Mouse (Mus musculus) heart, embryonic 16.5 days (tissue): ENCODE measurements around the gene Plekha8. TPM values are rescaled to one million over a fixed set of nuclear protein-coding genes. Genes with fewer than 3 reads are reported as not detected.
A peak's percentile ranks its signal among the peaks of the same experiment; 100 is the strongest.

Source experiments
- ATAC-seq: fragments of 200-750 bp; cut with Nextera tagmentation; replicated peaks from 2 replicates; pipeline ENCODE4 v1.8.0; 2017; ENCODE audit warnings: moderate number of reproducible peaks; ENCODE audit not compliant: insufficient read depth, low FRiP score; ENCODE audit errors: extremely low read depth
- H3K27ac ChIP-seq: fragments of 300-500 bp; sonication (generic); 2 replicates; pipeline ENCODE4 v1.5.1; 2014; ENCODE audit warnings: mild to moderate bottlenecking, low read length, control low read depth, moderate library complexity
- H3K27me3 ChIP-seq: fragments of 300-500 bp; sonication (generic); 2 replicates; pipeline ENCODE4 v1.6.1; 2014; ENCODE audit warnings: low read length, mixed read lengths; ENCODE audit not compliant: control insufficient read depth, insufficient read depth
- H3K36me3 ChIP-seq: fragments of 300-500 bp; sonication (generic); 2 replicates; pipeline ENCODE4 v1.6.1; 2014; ENCODE audit not compliant: control insufficient read depth, insufficient read depth
- H3K4me1 ChIP-seq: fragments of 300-500 bp; sonication (generic); 2 replicates; pipeline ENCODE4 v1.6.1; 2014; ENCODE audit warnings: low read length, mixed read lengths; ENCODE audit not compliant: control insufficient read depth, insufficient read depth
- H3K4me2 ChIP-seq: fragments of 300-500 bp; sonication (generic); 2 replicates; pipeline ENCODE4 v1.6.1; 2014; ENCODE audit warnings: low read depth, mild to moderate bottlenecking, control low read depth, low read length
- H3K4me3 ChIP-seq: fragments of 300-500 bp; sonication (generic); 2 replicates; pipeline ENCODE4 v1.5.1; 2014; ENCODE audit warnings: mild to moderate bottlenecking, control low read depth, low read length
- H3K9ac ChIP-seq: fragments of 300-500 bp; sonication (generic); 2 replicates; pipeline ENCODE4 v1.6.1; 2014; ENCODE audit warnings: low read length, control low read depth
- H3K9me3 ChIP-seq: fragments of 300-500 bp; sonication (generic); replicated peaks from 2 replicates; pipeline ENCODE4 v1.6.1; 2016; ENCODE audit warnings: low read length; ENCODE audit not compliant: control insufficient read depth
- WGBS: fragments of 180-500 bp; shearing (Covaris S2); extraction: QIAGEN DNeasy Blood & Tissue Kit; methylation state at CpG from one replicate; pipeline ENCODE4 v1.1.7; 2014; 5-methylcytosine and 5-hydroxymethylcytosine counted together
- polyA plus RNA-seq: library from polyadenylated mRNA; unstranded; fragments of >200 nt; fragmentation: Nextera tagmentation; extraction: Ambion mirVana; gene quantifications from 2 replicates; pipeline ENCODE4 v1.2.1, GENCODE M21; 2015

The Plekha8 gene
- polyA plus RNA-seq, 1 experiment from 2014 or later = 4.5 TPM

DNA sequence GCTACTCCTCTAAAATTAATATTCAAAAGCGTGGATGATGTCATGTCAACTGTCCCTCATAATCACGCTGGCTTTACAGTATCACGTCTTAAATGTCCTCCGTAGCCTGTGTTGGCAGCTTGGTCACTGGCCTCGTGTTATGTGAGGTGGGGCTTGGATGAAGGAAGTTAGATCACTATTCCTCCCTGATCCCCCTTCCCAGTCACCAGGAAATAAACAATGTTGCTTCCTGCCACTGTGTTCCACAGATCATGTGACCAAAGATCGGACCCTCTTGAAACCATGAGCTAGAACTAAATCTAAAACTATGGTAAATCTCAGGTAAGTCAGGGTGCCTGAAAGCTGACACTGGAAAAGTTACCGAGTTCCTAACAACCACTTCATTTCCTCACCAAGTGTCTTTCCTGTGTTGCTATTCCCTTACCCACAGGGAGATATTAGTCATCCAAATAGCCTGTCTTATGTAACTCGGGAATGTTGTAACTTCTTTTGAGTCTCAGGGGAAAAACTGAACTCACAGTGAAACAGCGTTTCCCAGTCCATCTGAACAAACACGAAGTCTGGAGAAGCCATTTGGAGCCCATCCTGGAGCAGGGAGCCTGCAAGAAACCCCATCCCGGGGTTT, 60.7 kb downstream of the Plekha8 start:
- no peaks in the 10 kb centered on the region for H3K9me3 ChIP-seq
- no peak for ATAC-seq
- H3K4me2 ChIP-seq = no peak overlapping the region
- WGBS = 64% methylated on average over 11 of the region's 11 CpGs
- H3K27me3 ChIP-seq = no peaks in the 10 kb centered on the region
- H3K4me1 ChIP-seq = no peaks in the 10 kb centered on the region
- H3K9ac ChIP-seq = no peak overlapping the region
- H3K36me3 ChIP-seq = no peaks in the 10 kb centered on the region
- no peak overlapping the region for H3K27ac ChIP-seq
- no peak overlapping the region for H3K4me3 ChIP-seq

DNA sequence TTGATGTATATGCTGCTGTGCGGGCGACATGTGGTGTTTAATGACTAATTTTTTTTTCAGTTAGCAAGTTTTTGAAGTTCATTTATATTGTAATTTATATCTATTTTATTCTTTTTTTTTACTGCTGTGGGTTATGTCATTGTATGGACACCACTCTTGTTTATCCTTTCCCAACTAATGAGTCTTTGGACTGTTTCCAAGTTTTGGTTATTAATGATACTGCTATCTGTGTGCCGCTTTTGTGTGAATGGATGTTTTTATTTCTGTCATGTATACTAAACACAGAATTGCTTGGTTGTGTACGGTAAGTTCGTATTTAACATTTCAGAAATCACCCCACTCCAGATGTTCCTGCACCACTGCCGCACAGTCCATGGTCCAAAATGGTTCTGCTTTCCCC, 63.0 kb downstream of the Plekha8 start:
- Histone ChIP-seq H3K27ac (no peak overlapping the region), H3K4me2 (no peak overlapping the region), H3K9ac (no peak overlapping the region), H3K27me3 (no peaks in the 10 kb centered on the region), H3K36me3 (no peaks in the 10 kb centered on the region), H3K4me3 (no peak overlapping the region), H3K4me1 (no peaks in the 10 kb centered on the region), H3K9me3 (no peaks in the 10 kb centered on the region)
- no peak for ATAC-seq
- 86% methylated on average over 6 of the region's 6 CpGs for WGBS

DNA sequence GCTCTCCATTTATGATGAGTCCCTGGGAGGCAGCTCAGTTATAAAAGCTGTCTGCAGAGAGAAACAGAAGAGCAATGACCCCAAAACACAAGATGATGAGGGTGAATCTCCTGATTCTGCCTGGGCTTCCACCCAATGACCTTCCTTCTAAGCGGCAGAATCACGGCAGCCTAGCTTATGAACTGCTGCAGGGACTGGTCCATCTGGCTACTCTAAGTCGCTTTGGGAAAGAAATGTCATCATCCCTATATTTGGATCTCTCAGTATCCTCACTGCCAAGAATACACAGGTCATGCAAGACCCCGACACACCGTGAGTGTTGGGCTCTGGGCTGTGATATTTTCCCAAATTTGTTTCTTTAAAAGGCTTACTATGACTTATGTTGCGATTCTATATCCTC, 75.0 kb downstream of the Plekha8 start:
- no peak for ATAC-seq
- no peak overlapping the region for H3K27ac ChIP-seq
- no peak overlapping the region for H3K4me3 ChIP-seq
- no peaks in the 10 kb centered on the region for H3K9me3 ChIP-seq
- no peaks in the 10 kb centered on the region for H3K27me3 ChIP-seq
- WGBS = 69% methylated on average over 6 of the region's 6 CpGs
- no peak overlapping the region for H3K9ac ChIP-seq
- no peak overlapping the region for H3K4me2 ChIP-seq
- no peaks in the 10 kb centered on the region for H3K36me3 ChIP-seq
- no peaks in the 10 kb centered on the region for H3K4me1 ChIP-seq

DNA sequence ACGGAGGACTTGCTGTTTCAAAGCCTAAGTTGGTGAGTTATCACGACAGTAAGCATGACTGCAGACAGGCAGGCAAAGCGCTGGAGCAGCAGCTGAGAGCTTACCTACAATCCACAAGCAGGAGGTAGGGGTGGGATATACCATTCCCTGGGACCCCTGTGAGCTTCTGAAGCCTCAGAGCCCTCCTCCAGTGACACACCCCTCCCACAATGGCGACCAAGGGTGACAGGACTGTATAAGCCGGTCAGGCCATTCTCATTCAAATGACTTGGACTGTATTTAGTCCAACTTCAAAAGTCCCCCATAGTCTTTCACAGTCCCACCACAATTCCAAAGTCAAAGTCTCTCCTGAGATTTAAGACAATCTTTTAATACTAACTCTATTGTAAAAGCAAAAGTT, 78.0 kb downstream of the Plekha8 start:
- Histone ChIP-seq H3K9me3 (no peaks in the 10 kb centered on the region), H3K36me3 (no peaks in the 10 kb centered on the region), H3K4me3 (no peak overlapping the region), H3K4me2 (no peak overlapping the region), H3K27ac (no peak overlapping the region), H3K9ac (no peak overlapping the region), H3K27me3 (no peaks in the 10 kb centered on the region), H3K4me1 (no peaks in the 10 kb centered on the region)
- 47% methylated on average over 5 of the region's 5 CpGs for WGBS
- no peak for ATAC-seq

DNA sequence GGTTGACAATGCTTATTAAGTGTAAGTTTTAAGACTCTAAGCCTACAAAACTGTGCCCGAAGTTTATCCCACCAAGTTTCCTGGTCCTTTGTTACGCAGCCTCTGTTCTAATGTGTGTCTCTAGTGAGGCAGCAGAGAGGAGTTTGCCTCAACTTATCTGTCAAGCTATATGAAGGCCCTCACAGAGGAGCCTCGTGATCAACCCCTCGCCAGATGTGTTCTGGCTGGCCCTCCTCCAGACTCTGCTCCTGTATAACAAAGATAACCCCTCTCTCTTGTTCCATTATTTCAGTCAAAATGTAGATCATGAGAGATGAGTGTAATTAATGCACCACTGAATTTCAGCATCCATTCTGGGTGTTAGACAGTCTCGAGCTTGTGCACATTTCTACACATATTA, 84.8 kb downstream of the Plekha8 start:
- 65% methylated on average over 5 of the region's 5 CpGs for WGBS
- Histone ChIP-seq H3K27me3 (peaks cover 7% of the 10 kb centered on the region), H3K4me1 (peaks cover 8% of the 10 kb centered on the region; the same call in 1 of the 2 replicates), H3K9ac (no peak overlapping the region), H3K9me3 (no peaks in the 10 kb centered on the region), H3K4me3 (no peak overlapping the region), H3K4me2 (no peak overlapping the region), H3K27ac (no peak overlapping the region), H3K36me3 (no peaks in the 10 kb centered on the region)
- no peak for ATAC-seq

DNA sequence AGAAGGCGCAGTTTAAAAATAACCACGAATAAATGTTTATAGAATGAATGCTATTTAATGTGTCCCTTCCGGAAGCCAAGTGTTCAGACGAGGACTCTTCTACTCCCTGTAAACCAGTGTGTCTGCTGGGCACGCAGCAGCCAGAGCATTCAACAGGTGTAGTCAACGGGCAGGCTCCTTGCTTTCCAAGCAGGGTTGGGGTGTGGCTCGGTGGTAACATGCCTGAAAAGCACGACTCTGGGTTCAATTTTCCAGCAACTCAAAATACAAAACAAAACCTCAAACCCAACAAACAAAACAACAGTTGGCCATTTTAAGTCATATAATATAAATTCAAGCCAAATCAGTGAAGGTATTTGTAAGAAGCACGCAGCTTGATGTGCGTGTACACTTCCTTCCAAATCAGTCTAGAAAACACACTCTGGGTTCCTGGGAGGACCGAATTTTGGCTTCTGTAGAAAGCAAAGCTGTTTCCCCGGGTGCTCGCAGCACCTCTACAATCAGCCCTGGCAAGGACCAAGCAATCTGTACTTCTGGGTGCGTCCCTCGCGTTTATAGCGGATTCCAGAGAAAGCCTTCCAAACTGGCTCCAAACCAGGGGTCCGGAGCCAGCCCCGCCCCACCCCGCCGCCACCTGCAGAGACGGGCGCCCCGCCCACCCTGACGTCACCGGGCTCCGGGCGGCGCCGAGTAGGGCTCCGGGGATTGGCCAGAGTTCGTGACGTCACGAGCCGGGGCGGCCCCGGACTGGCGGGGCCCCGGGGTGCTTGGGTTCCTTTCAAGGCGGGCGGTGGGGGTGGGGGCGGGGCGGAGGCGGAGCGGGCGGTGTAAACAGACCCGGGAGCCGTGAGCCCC, 86.2 kb downstream of the Plekha8 start, which contains the start of gene Mturn:
Gene Mturn (plus strand): TSS at position 734 of the 855 bp plus-strand sequence.
- peak within 1 kb of the TSS; percentile 74 for H3K27ac ChIP-seq
- 3% methylated on average over 48 of the region's 48 CpGs for WGBS

DNA sequence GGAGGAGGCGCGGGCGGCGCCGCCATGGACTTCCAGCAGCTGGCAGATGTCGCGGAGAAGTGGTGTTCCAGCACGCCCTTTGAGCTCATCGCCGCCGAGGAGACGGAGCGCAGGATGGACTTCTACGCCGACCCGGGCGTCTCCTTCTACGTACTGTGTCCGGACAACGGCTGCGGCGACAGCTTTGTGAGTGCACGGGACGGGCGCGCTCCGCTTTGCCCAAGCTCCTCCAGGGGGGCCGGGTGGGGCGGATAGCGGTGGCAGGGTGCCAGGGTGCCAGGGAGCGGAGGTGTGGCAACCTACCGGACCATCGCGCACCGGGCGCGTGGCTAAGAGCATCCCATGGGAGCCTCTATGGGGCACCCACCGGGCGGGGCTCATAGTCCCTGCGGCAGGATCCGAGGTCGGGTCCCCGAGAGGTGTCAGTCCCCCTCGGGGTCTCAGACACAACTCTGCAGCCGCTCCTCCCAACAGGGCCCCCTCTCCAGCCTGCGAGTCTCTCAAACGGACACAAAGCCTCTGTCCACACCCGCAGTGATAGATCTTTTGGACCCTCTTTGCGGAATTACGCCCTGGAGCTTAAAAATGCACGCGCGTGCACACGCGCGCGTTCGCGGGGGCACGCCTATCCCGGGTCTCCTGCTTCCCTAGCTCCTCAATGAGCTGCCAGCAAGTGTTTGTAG, 87.0 kb downstream of the Plekha8 start:
- H3K4me3 ChIP-seq = peak overlapping the region; percentile 88
- H3K4me1 ChIP-seq = peaks cover 18% of the 10 kb centered on the region
- ATAC-seq = peak; percentile 56
- H3K9me3 ChIP-seq = no peaks in the 10 kb centered on the region
- H3K27me3 ChIP-seq = peaks cover 7% of the 10 kb centered on the region
- H3K4me2 ChIP-seq = peak overlapping the region; percentile 98
- peak overlapping the region; percentile 74 for H3K27ac ChIP-seq
- WGBS = under 1% methylated on average over 61 of the region's 61 CpGs
- H3K36me3 ChIP-seq = no peaks in the 10 kb centered on the region
- H3K9ac ChIP-seq = peak overlapping the region; percentile 81

More for the DNA sequence above, 86.2 kb downstream of the Plekha8 start, which contains the start of gene Mturn:
- Histone ChIP-seq H3K9me3 (no peaks in the 10 kb centered on the region), H3K4me3 (peak within 1 kb of the TSS; percentile 88), H3K9ac (peak within 1 kb of the TSS; percentile 81), H3K4me2 (peak within 1 kb of the TSS; percentile 98), H3K27me3 (peaks cover 7% of the 10 kb centered on the region), H3K4me1 (peaks cover 18% of the 10 kb centered on the region), H3K36me3 (no peaks in the 10 kb centered on the region)
- peak; percentile 98 for ATAC-seq

DNA sequence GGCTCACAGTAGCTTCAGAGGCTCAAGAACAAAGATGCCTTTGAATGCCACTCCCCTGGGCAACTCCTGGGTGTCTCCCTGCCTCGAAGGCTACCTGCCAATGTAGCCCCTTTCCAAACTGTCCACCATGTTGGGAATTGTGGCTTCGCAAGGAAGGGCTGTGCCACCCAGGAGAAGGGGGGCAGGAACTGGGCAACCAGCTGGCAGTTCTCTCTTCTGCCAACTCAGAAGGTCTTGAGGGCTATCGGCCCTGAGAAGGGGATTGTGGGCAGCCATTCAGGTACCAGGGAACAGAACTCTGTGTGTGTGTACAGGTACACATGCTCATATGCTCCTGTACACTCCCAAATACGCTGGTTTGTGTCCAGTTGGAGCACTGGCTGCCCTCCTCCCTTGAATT, 89.2 kb downstream of the Plekha8 start:
- Histone ChIP-seq H3K9me3 (no peaks in the 10 kb centered on the region), H3K36me3 (no peaks in the 10 kb centered on the region), H3K9ac (no peak overlapping the region), H3K27me3 (peaks cover 7% of the 10 kb centered on the region), H3K4me3 (no peak overlapping the region), H3K4me1 (peaks cover 18% of the 10 kb centered on the region), H3K4me2 (no peak overlapping the region), H3K27ac (no peak overlapping the region)
- ATAC-seq = no peak
- 83% methylated on average over 4 of the region's 4 CpGs for WGBS

DNA sequence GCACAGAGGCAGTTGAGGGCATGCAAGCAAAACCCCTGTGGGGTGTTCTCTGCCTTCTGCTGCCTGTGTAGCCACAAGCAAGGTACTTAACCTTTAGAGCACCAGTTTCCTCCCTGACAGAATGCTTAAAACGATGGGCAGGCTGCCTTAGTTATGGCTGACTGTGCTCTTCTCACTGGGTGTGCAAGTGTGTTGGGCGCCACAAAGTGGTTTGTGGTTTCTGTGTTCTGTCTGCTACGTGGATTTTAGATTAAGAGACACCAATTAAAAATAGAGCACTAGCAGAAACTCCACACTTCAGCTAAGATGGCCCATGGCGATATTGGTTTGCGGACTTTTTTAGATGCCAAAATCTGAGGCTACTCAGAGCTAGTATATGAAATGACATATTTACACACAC, 90.2 kb downstream of the Plekha8 start:
- H3K27me3 ChIP-seq = peaks cover 4% of the 10 kb centered on the region; the same call in 1 of the 2 replicates
- H3K27ac ChIP-seq = no peak overlapping the region
- no peak overlapping the region for H3K4me2 ChIP-seq
- H3K9me3 ChIP-seq = no peaks in the 10 kb centered on the region
- H3K9ac ChIP-seq = no peak overlapping the region
- WGBS = 66% methylated on average over 5 of the region's 5 CpGs
- H3K36me3 ChIP-seq = no peaks in the 10 kb centered on the region
- no peak overlapping the region for H3K4me3 ChIP-seq
- H3K4me1 ChIP-seq = peaks cover 18% of the 10 kb centered on the region
- ATAC-seq = no peak
